Mouse (Mus musculus) lung, adult 2 months (tissue): ENCODE measurements around the gene Nova2.
A peak's percentile ranks its signal among the peaks of the same experiment; 100 is the strongest.

Experiments
- CTCF ChIP-seq: fragments of 200-500 bp; IDR thresholded peaks from 2 replicates; pipeline ENCODE4 v1.5.1; 2011; ENCODE audit warnings: mild to moderate bottlenecking, low read length, control low read depth; ENCODE audit not compliant: insufficient read depth
- POLR2A ChIP-seq: fragments of 200-500 bp; IDR thresholded peaks from 2 replicates; pipeline ENCODE4 v1.6.1; 2011; ENCODE audit warnings: low read depth, mild to moderate bottlenecking, control low read depth, low read length, borderline replicate concordance; ENCODE audit errors: extremely low read depth

- TF ChIP-seq CTCF = no peak
- TF ChIP-seq POLR2A = peak; percentile 74; the same call in 1 of the 2 replicates
Measured at GRCm38 (mm10) chr7:18926041-18926790, 528 bp downstream of the Nova2 start.
